Mouse (Mus musculus): ENCODE data around the gene Ntn4. TPM values are rescaled to one million over a fixed set of nuclear protein-coding genes. Genes with fewer than 3 reads are reported as not detected.

The Ntn4 gene
- total and polyA plus RNA-seq, 3 experiments, result 0.16 to 41.5 TPM; not detected in 1

- no peaks in the 10 kb centered on the region for H3K9me3 ChIP-seq (replicated peaks)
- no peaks in the 10 kb centered on the region for H3K27me3 ChIP-seq (ENCODE audit: insufficient read depth, low read length)
- H3K4me1 ChIP-seq (ENCODE audit: insufficient read depth, low read depth, low read length), result no peaks in the 10 kb centered on the region
- no peaks in the 10 kb centered on the region for H3K36me3 ChIP-seq (replicated peaks)
- no peak for TF ChIP-seq TAL1 (conservative IDR thresholded peaks at IDR 0.05; ENCODE audit: low read depth, low read length)
- no peak overlapping the region for H3K4me3 ChIP-seq (ENCODE audit: low read depth, low read length)
- no peak; the same call in 1 of the 2 replicates for ATAC-seq (ENCODE audit: extremely low read depth, insufficient number of reproducible peaks, low FRiP score, poor library complexity, severe bottlenecking)
- DNase-seq (ENCODE audit: low spot score), result no peak
Measured at GRCm38 (mm10) chr10:93721625-93722337, 81.3 kb downstream of the Ntn4 start.

- no peaks in the 10 kb centered on the region for H3K27me3 ChIP-seq (ENCODE audit: insufficient read depth, low read length)
- DNase-seq (ENCODE audit: low spot score) (no peak), ATAC-seq (ENCODE audit: extremely low read depth, insufficient number of reproducible peaks, low FRiP score, poor library complexity, severe bottlenecking) (no peak)
- no peaks in the 10 kb centered on the region for H3K36me3 ChIP-seq (replicated peaks)
- no peak overlapping the region for H3K4me3 ChIP-seq (ENCODE audit: low read depth, low read length)
- no peaks in the 10 kb centered on the region for H3K9me3 ChIP-seq (replicated peaks)
- H3K4me1 ChIP-seq (ENCODE audit: insufficient read depth, low read depth, low read length), result no peaks in the 10 kb centered on the region
- no peak for TF ChIP-seq TAL1 (conservative IDR thresholded peaks at IDR 0.05; ENCODE audit: low read depth, low read length)
- no peak for TF ChIP-seq POLR2AphosphoS5 (IDR thresholded peaks at IDR 0.05; ENCODE audit: insufficient replicate concordance, low read depth, low read length)
Measured at GRCm38 (mm10) chr10:93723942-93724542, 83.6 kb downstream of the Ntn4 start.

- ATAC-seq (ENCODE audit: extremely low read depth, insufficient number of reproducible peaks, low FRiP score, poor library complexity, severe bottlenecking) (no peak), DNase-seq (ENCODE audit: low spot score) (no peak)
- TF ChIP-seq TAL1 (conservative IDR thresholded peaks at IDR 0.05; ENCODE audit: low read depth, low read length), result no peak
- no peak for TF ChIP-seq POLR2AphosphoS5 (IDR thresholded peaks at IDR 0.05; ENCODE audit: insufficient replicate concordance, low read depth, low read length)
- TF ChIP-seq GATA1 (IDR thresholded peaks at IDR 0.05; ENCODE audit: borderline replicate concordance, low read length), result no peak
- no peak overlapping the region for H3K4me3 ChIP-seq (ENCODE audit: low read depth, low read length)
- no peaks in the 10 kb centered on the region for H3K36me3 ChIP-seq (replicated peaks)
- no peaks in the 10 kb centered on the region for H3K4me1 ChIP-seq (ENCODE audit: insufficient read depth, low read depth, low read length)
- 0 out of 2 replicates have a peak, but pooled peaks cover 3% of the 10 kb centered on the region for H3K27me3 ChIP-seq (ENCODE audit: insufficient read depth, low read length)
- no peaks in the 10 kb centered on the region for H3K9me3 ChIP-seq (replicated peaks)
Measured at GRCm38 (mm10) chr10:93728131-93728530, 87.7 kb downstream of the Ntn4 start.

- H3K27me3 ChIP-seq (ENCODE audit: insufficient read depth, low read length), result peaks cover 5% of the 10 kb centered on the region; the same call in 1 of the 2 replicates
- no peaks in the 10 kb centered on the region for H3K4me1 ChIP-seq (ENCODE audit: insufficient read depth, low read depth, low read length)
- no peaks in the 10 kb centered on the region for H3K9me3 ChIP-seq (replicated peaks)
- ATAC-seq (ENCODE audit: extremely low read depth, insufficient number of reproducible peaks, low FRiP score, poor library complexity, severe bottlenecking) (no peak), DNase-seq (ENCODE audit: low spot score) (no peak)
- H3K4me3 ChIP-seq (ENCODE audit: low read depth, low read length), result no peak overlapping the region
- TF ChIP-seq TAL1 (conservative IDR thresholded peaks at IDR 0.05; ENCODE audit: low read depth, low read length) (no peak), GATA2 (IDR thresholded peaks at IDR 0.05; ENCODE audit: borderline replicate concordance, low read depth, low read length) (no peak), CTCF (IDR thresholded peaks at IDR 0.05; ENCODE audit: low read depth, low read length) (no peak), POLR2AphosphoS5 (IDR thresholded peaks at IDR 0.05; ENCODE audit: insufficient replicate concordance, low read depth, low read length) (no peak), GATA1 (IDR thresholded peaks at IDR 0.05; ENCODE audit: borderline replicate concordance, low read length) (no peak)
- no peaks in the 10 kb centered on the region for H3K36me3 ChIP-seq (replicated peaks)
Measured at GRCm38 (mm10) chr10:93730514-93730913, 90.0 kb downstream of the Ntn4 start.

GRCm38 (mm10) chr10:93731248-93731691, 90.8 kb downstream of the Ntn4 start:
- H3K27me3 ChIP-seq (ENCODE audit: insufficient read depth, low read length), result peaks cover 6% of the 10 kb centered on the region; the same call in 1 of the 2 replicates
- H3K4me3 ChIP-seq (ENCODE audit: low read depth, low read length), result no peak overlapping the region
- no peaks in the 10 kb centered on the region for H3K9me3 ChIP-seq (replicated peaks)
- H3K36me3 ChIP-seq (replicated peaks), result no peaks in the 10 kb centered on the region
- DNase-seq (ENCODE audit: low spot score) (no peak), ATAC-seq (ENCODE audit: extremely low read depth, insufficient number of reproducible peaks, low FRiP score, poor library complexity, severe bottlenecking) (no peak)
- no peaks in the 10 kb centered on the region for H3K4me1 ChIP-seq (ENCODE audit: insufficient read depth, low read depth, low read length)
- no peak for TF ChIP-seq GATA1 (IDR thresholded peaks at IDR 0.05; ENCODE audit: borderline replicate concordance, low read length)
- TF ChIP-seq TAL1 (conservative IDR thresholded peaks at IDR 0.05; ENCODE audit: low read depth, low read length), result no peak
- no peak for TF ChIP-seq GATA2 (IDR thresholded peaks at IDR 0.05; ENCODE audit: borderline replicate concordance, low read depth, low read length)
- TF ChIP-seq CTCF (IDR thresholded peaks at IDR 0.05; ENCODE audit: low read depth, low read length), result no peak
- TF ChIP-seq POLR2AphosphoS5 (IDR thresholded peaks at IDR 0.05; ENCODE audit: insufficient replicate concordance, low read depth, low read length), result no peak

GRCm38 (mm10) chr10:93736114-93736645, 95.7 kb downstream of the Ntn4 start:
- H3K9me3 ChIP-seq (replicated peaks), result no peaks in the 10 kb centered on the region
- DNase-seq (ENCODE audit: low spot score) (no peak), ATAC-seq (ENCODE audit: extremely low read depth, insufficient number of reproducible peaks, low FRiP score, poor library complexity, severe bottlenecking) (no peak)
- H3K27me3 ChIP-seq (ENCODE audit: insufficient read depth, low read length), result peaks cover 5% of the 10 kb centered on the region; the same call in 1 of the 2 replicates
- no peaks in the 10 kb centered on the region for H3K4me1 ChIP-seq (ENCODE audit: insufficient read depth, low read depth, low read length)
- no peak overlapping the region for H3K4me3 ChIP-seq (ENCODE audit: low read depth, low read length)
- no peaks in the 10 kb centered on the region for H3K36me3 ChIP-seq (replicated peaks)
- TF ChIP-seq GATA1 (IDR thresholded peaks at IDR 0.05; ENCODE audit: borderline replicate concordance, low read length) (no peak), TAL1 (conservative IDR thresholded peaks at IDR 0.05; ENCODE audit: low read depth, low read length) (no peak), POLR2AphosphoS5 (IDR thresholded peaks at IDR 0.05; ENCODE audit: insufficient replicate concordance, low read depth, low read length) (no peak), GATA2 (IDR thresholded peaks at IDR 0.05; ENCODE audit: borderline replicate concordance, low read depth, low read length) (no peak), CTCF (IDR thresholded peaks at IDR 0.05; ENCODE audit: low read depth, low read length) (no peak)
